ENCODE assay signal across 10 mouse cellular contexts in the genomic region with DNA sequence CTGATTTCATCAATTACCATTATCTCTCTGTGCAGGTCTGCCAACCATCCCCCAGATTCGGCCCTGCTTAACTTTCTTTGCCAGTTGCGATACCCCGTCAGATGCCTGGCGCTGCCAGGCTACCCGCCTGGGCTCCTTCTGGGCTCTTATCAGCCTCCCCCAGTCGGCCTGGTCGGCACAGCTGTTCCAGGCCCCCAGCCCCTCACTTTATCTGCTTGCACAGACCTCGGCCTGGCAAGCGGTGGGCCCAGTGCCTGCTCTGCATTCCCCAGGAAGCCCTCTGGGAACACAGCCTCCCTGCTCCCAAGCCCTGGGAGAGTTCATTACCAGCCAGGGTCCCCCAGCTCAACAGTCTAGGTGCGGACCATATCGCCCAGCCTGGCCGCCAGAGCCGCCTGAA.
A peak's percentile ranks its signal among the peaks of the same experiment; 100 is the strongest.
DNase-seq lines count a peak whose midpoint lies in the region; ATAC-seq and TF ChIP-seq lines count a peak whose summit lies in the region.
"Had no signal": no experiment of that assay in that cellular context is flagged by ENCODE, and none has a peak within 500 bp of the region (broad histone marks: within the 10 kb centered on the region; RNA-seq: fewer than 3 reads in every experiment).

No protein-coding gene starts in this region.

- ATAC-seq in cerebellum, adult (ENCODE audit: insufficient number of reproducible peaks, low FRiP score, low TSS enrichment): no peak
- ATAC-seq in forebrain, embryonic 11.5 days (replicated peaks; ENCODE audit: low FRiP score): no peak
- no peak for ATAC-seq in limb, embryonic 13.5 days (ENCODE audit: low FRiP score, low read depth)
- ATAC-seq in intestine, embryonic 16.5 days: no peak

- H3K4me3 ChIP-seq in E14TG2a.4 (replicated peaks; ENCODE audit: low read length): peak overlapping the region; percentile 65
- no peak overlapping the region for H3K4me3 ChIP-seq in forebrain, embryonic 11.5 days (ENCODE audit: low read depth, low read length)
- no peak overlapping the region for H3K4me3 ChIP-seq in limb, embryonic 13.5 days
- H3K4me3 ChIP-seq in intestine, embryonic 16.5 days (ENCODE audit: low read length): no peak overlapping the region

- no peak for TF ChIP-seq CTCF in E14TG2a.4 (conservative IDR thresholded peaks at IDR 0.05; ENCODE audit: low read length)

- H3K9me3 ChIP-seq in E14TG2a.4 (ENCODE audit: low read length): no peaks in the 10 kb centered on the region; the same call in 1 of the 2 replicates
- no peaks in the 10 kb centered on the region for H3K9me3 ChIP-seq in forebrain, embryonic 11.5 days (ENCODE audit: control insufficient read depth, low read length)
- H3K9me3 ChIP-seq in limb, embryonic 13.5 days: no peaks in the 10 kb centered on the region
- no peaks in the 10 kb centered on the region for H3K9me3 ChIP-seq in intestine, embryonic 16.5 days (ENCODE audit: control insufficient read depth, low read length)

- peak; percentile 23 to 37 for DNase-seq in cerebellum, postnatal 14 days
- peak; percentile 67 for DNase-seq in forebrain, embryonic 11.5 days (ENCODE audit: low spot score)
- DNase-seq in spleen, postnatal 10 days (ENCODE audit: low spot score in 2 of 2): no peak
- DNase-seq in right cerebral cortex, postnatal 4 days: no peak
- DNase-seq: cerebellum, adult 2 months; gastrocnemius, postnatal 10 days had no signal

- peaks cover 87% of the 10 kb centered on the region for H3K4me1 ChIP-seq in E14TG2a.4 (replicated peaks; ENCODE audit: low read depth, low read length)
- H3K4me1 ChIP-seq in forebrain, embryonic 11.5 days (replicated peaks; ENCODE audit: control insufficient read depth, insufficient read depth, low read length): peaks cover 77% of the 10 kb centered on the region
- H3K4me1 ChIP-seq in limb, embryonic 13.5 days: peaks cover 86% of the 10 kb centered on the region
- H3K4me1 ChIP-seq in intestine, embryonic 16.5 days (ENCODE audit: control insufficient read depth, insufficient read depth, low read length): peaks cover 40% of the 10 kb centered on the region

- H3K27ac ChIP-seq in forebrain, embryonic 11.5 days (ENCODE audit: low read depth, low read length): peak overlapping the region; percentile 94
- peak overlapping the region; percentile 93 for H3K27ac ChIP-seq in limb, embryonic 13.5 days
- H3K27ac ChIP-seq in intestine, embryonic 16.5 days (ENCODE audit: low read length): no peak overlapping the region

- peak overlapping the region; percentile 15; the same call in 1 of the 2 replicates for H3K4me2 ChIP-seq in forebrain, embryonic 11.5 days (ENCODE audit: low read depth, low read length, severe bottlenecking)
- peak overlapping the region; percentile 36 for H3K4me2 ChIP-seq in limb, embryonic 13.5 days (replicated peaks)
- H3K4me2 ChIP-seq in intestine, embryonic 16.5 days (ENCODE audit: low read depth, low read length): no peak overlapping the region

- H3K36me3 ChIP-seq in E14TG2a.4 (ENCODE audit: insufficient read depth, low read length): no peaks in the 10 kb centered on the region
- H3K36me3 ChIP-seq in forebrain, embryonic 11.5 days (ENCODE audit: control insufficient read depth, insufficient read depth, low read length): no peaks in the 10 kb centered on the region
- no peaks in the 10 kb centered on the region for H3K36me3 ChIP-seq in limb, embryonic 13.5 days
- no peaks in the 10 kb centered on the region for H3K36me3 ChIP-seq in intestine, embryonic 16.5 days (ENCODE audit: control insufficient read depth, insufficient read depth, low read length)

- H3K27me3 ChIP-seq in E14TG2a.4 (ENCODE audit: insufficient read depth, low read length): no peaks in the 10 kb centered on the region
- no peaks in the 10 kb centered on the region for H3K27me3 ChIP-seq in forebrain, embryonic 11.5 days (ENCODE audit: control insufficient read depth, insufficient read depth, low read length)
- no peaks in the 10 kb centered on the region for H3K27me3 ChIP-seq in limb, embryonic 13.5 days
- H3K27me3 ChIP-seq in intestine, embryonic 16.5 days (replicated peaks; ENCODE audit: control insufficient read depth, insufficient read depth, low read length): no peaks in the 10 kb centered on the region

- WGBS in forebrain, embryonic 11.5 days: 23% methylated on average over 13 of the region's 13 CpGs
- WGBS in limb, embryonic 13.5 days: 24% methylated on average over 13 of the region's 13 CpGs
- WGBS in intestine, embryonic 16.5 days: 70% methylated on average over 13 of the region's 13 CpGs

- peak overlapping the region; percentile 50 for H3K9ac ChIP-seq in forebrain, embryonic 11.5 days (ENCODE audit: low read length)
- peak overlapping the region; percentile 50 for H3K9ac ChIP-seq in limb, embryonic 13.5 days
- H3K9ac ChIP-seq in intestine, embryonic 16.5 days (ENCODE audit: low read depth, low read length): no peak overlapping the region; the same call in 1 of the 2 replicates

Comparison
In these comparisons a context has a peak if more than half of its experiments do, and no peak if none do; other contexts are left out.
1. DNase-seq: peak in cerebellum, postnatal 14 days (2 of 2) and forebrain, embryonic 11.5 days (single experiment); none in spleen, postnatal 10 days (0 of 2) and right cerebral cortex, postnatal 4 days (single experiment).